Mouse (Mus musculus) Patski (cell line): ENCODE results near the gene Lce1f. TPM values are rescaled to one million over a fixed set of nuclear protein-coding genes. Genes with fewer than 3 reads are reported as not detected.
"Not testable (repeated sequence)": the region's sequence is repeated elsewhere in the genome, so short reads cannot be mapped to it uniquely, and the experiment has no call there.

Source experiments
- ATAC-seq: fragments of 100-300 bp; one replicate; pipeline ENCODE4 v1.8.0; 2021
- CTCF ChIA-PET: fragments of 350-600 bp; sonication (Branson Sonifier 250); formaldehyde crosslinking; loops from one replicate; lab custom pipeline; 2022; ENCODE audit warnings: inconsistent platforms; lab: Charles Lee
- POLR2A ChIA-PET: fragments of 350-600 bp; sonication (Branson Sonifier 250); formaldehyde crosslinking; loops from one replicate; lab custom pipeline; 2022; ENCODE audit warnings: antibody characterized with exemption, inconsistent platforms; lab: Charles Lee
- DNase-seq: peaks from one replicate; pipeline ENCODE4 v3.0.0-alpha.2; 2011; ENCODE audit warnings: low read depth, low spot score
- H3K27me3 ChIP-seq: fragments of 371-371 bp; one replicate; pipeline ENCODE4 v1.5.1; 2021
- CTCF ChIP-seq: fragments of 100-300 bp; IDR thresholded peaks from one replicate; pipeline ENCODE4 v1.5.1; 2021
- in situ Hi-C: fragments of 300-500 bp; cut with MboI; formaldehyde crosslinking; loops from 3 replicates; pipeline ENCODE4 v1.11.1; 2018; ENCODE audit warnings: low pct_unique_long_range_greater_than_20kb, mixed read lengths
- polyA plus RNA-seq: library from polyadenylated mRNA; unstranded; gene quantifications from one replicate; pipeline ENCODE4 v1.2.3, GENCODE M21; 2021

Gene Lce1f
- not detected for polyA plus RNA-seq

GRCm38 (mm10) chr3:92720250-92720649 is at the start of gene Lce1f:
TSS of gene Lce1f (minus strand) at chr3:92720350.
- peaks cover 3% of the 10 kb centered on the region for H3K27me3 ChIP-seq
- in situ Hi-C loops, result no loop called here
- CTCF ChIA-PET, result no interaction called here
- DNase-seq (no peak), ATAC-seq (no peak)
- no peak for TF ChIP-seq CTCF
- POLR2A ChIA-PET, result no interaction called here

- in situ Hi-C loops, result no loop called here
- ATAC-seq, result no peak
- CTCF ChIA-PET, result no interaction called here
- POLR2A ChIA-PET, result no interaction called here
- DNase-seq, result no peak
- peaks cover 18% of the 10 kb centered on the region for H3K27me3 ChIP-seq
- no peak for TF ChIP-seq CTCF
Measured at GRCm38 (mm10) chr3:92764965-92765364, 44.8 kb upstream of the Lce1f start, which contains the start of gene Lce1h. TSS of gene Lce1h (minus strand) at chr3:92765065.

GRCm38 (mm10) chr3:92753197-92753596 is 33.0 kb upstream of the Lce1f start:
- CTCF ChIA-PET, result no interaction called here
- TF ChIP-seq CTCF, result peak; percentile 21
- POLR2A ChIA-PET, result no interaction called here

GRCm38 (mm10) chr3:92752238-92752637 is 32.1 kb upstream of the Lce1f start, which contains the start of gene Lce1g:
TSS of gene Lce1g (minus strand) at chr3:92752338.
- peaks cover 15% of the 10 kb centered on the region for H3K27me3 ChIP-seq
- DNase-seq (no peak), ATAC-seq (no peak)
- in situ Hi-C loops, result no loop called here
- CTCF ChIA-PET, result interaction anchor here (1.5 kb wide), 1 partner anchor 20 kb away, joined by 3 read pairs; no protein-coding TSS in a partner anchor
- POLR2A ChIA-PET, result no interaction called here
- TF ChIP-seq CTCF, result no peak

More at GRCm38 (mm10) chr3:92753197-92753596, 33.0 kb upstream of the Lce1f start:
- in situ Hi-C loops, result no loop called here
- peaks cover 15% of the 10 kb centered on the region for H3K27me3 ChIP-seq
- no peak for DNase-seq
- ATAC-seq, result no peak

GRCm38 (mm10) chr3:92738996-92739395 is 18.8 kb upstream of the Lce1f start, which contains the start of gene Gm38119:
TSS of gene Gm38119 (minus strand) at chr3:92739096.
- DNase-seq (no peak), ATAC-seq (no peak)
- POLR2A ChIA-PET, result no interaction called here
- H3K27me3 ChIP-seq, result peaks cover 11% of the 10 kb centered on the region
- in situ Hi-C loops, result no loop called here
- TF ChIP-seq CTCF, result no peak
- CTCF ChIA-PET, result no interaction called here

- peaks cover 3% of the 10 kb centered on the region for H3K27me3 ChIP-seq
- DNase-seq (no peak), ATAC-seq (no peak)
- no peak for TF ChIP-seq CTCF
- CTCF ChIA-PET, result no interaction called here
- POLR2A ChIA-PET, result no interaction called here
- in situ Hi-C loops, result no loop called here
Measured at GRCm38 (mm10) chr3:92722631-92723030, 2.5 kb upstream of the Lce1f start.

GRCm38 (mm10) chr3:92715122-92715521 is 5.0 kb downstream of the Lce1f start:
- peaks cover 4% of the 10 kb centered on the region for H3K27me3 ChIP-seq
- POLR2A ChIA-PET, result no interaction called here
- in situ Hi-C loops, result no loop called here
- ATAC-seq (peak; percentile 57), DNase-seq (no peak)
- CTCF ChIA-PET, result interaction anchor here (1.1 to 1.4 kb wide), 2 partner anchors 11 to 14 kb away, joined by 3 read pairs; no protein-coding TSS in a partner anchor
- TF ChIP-seq CTCF, result peak; percentile 15

- TF ChIP-seq CTCF, result no peak
Measured at GRCm38 (mm10) chr3:92708974-92709373, 11.2 kb downstream of the Lce1f start, which contains the start of gene Lce1e. TSS of gene Lce1e (minus strand) at chr3:92709074.

GRCm38 (mm10) chr3:92694613-92695012 is 25.5 kb downstream of the Lce1f start:
- POLR2A ChIA-PET, result no interaction called here
- in situ Hi-C loops, result no loop called here

More at GRCm38 (mm10) chr3:92708974-92709373, 11.2 kb downstream of the Lce1f start, which contains the start of gene Lce1e:
- CTCF ChIA-PET, result no interaction called here
- H3K27me3 ChIP-seq, result peaks cover 4% of the 10 kb centered on the region
- no peak for DNase-seq
- POLR2A ChIA-PET, result no interaction called here
- ATAC-seq, result no peak
- in situ Hi-C loops, result no loop called here

GRCm38 (mm10) chr3:92691688-92692087 is 28.5 kb downstream of the Lce1f start:
- ChIA-PET POLR2A (no interaction called here), CTCF (no interaction called here)
- H3K27me3 ChIP-seq, result no peaks in the 10 kb centered on the region
- no peak for TF ChIP-seq CTCF
- peak; percentile 54 for ATAC-seq
- in situ Hi-C loops, result no loop called here
- DNase-seq, result no peak

More at GRCm38 (mm10) chr3:92694613-92695012, 25.5 kb downstream of the Lce1f start:
- TF ChIP-seq CTCF, result no peak
- ATAC-seq (no peak), DNase-seq (no peak)
- no peaks in the 10 kb centered on the region for H3K27me3 ChIP-seq
- CTCF ChIA-PET, result no interaction called here

- in situ Hi-C loops, POLR2A ChIA-PET, CTCF ChIA-PET, H3K27me3 ChIP-seq, ATAC-seq, DNase-seq: not testable (repeated sequence)
Measured at GRCm38 (mm10) chr3:92689154-92689553, 31.0 kb downstream of the Lce1f start.
